Mouse (Mus musculus) G1E (cell line): ENCODE data around the gene Gm10643.

ENCODE experiments used
- CTCF ChIP-seq: IDR thresholded peaks from 2 replicates; pipeline ENCODE4 v1.5.1; 2012; ENCODE audit warnings: low read depth, low read length, inconsistent platforms, mixed read lengths
- GATA1 ChIP-seq: IDR thresholded peaks from 2 replicates; pipeline ENCODE4 v1.6.1; 2012; ENCODE audit warnings: borderline replicate concordance, low read length, inconsistent platforms, mixed read lengths
- POLR2AphosphoS5 ChIP-seq: IDR thresholded peaks from 2 replicates; pipeline ENCODE4 v1.6.1; 2012; ENCODE audit warnings: low read depth, low read length, inconsistent platforms; ENCODE audit not compliant: insufficient replicate concordance
- TAL1 ChIP-seq: conservative IDR thresholded peaks from 2 replicates; pipeline ENCODE4 v1.6.1; 2012; ENCODE audit warnings: low read depth, low read length, inconsistent platforms, mixed read lengths

DNA sequence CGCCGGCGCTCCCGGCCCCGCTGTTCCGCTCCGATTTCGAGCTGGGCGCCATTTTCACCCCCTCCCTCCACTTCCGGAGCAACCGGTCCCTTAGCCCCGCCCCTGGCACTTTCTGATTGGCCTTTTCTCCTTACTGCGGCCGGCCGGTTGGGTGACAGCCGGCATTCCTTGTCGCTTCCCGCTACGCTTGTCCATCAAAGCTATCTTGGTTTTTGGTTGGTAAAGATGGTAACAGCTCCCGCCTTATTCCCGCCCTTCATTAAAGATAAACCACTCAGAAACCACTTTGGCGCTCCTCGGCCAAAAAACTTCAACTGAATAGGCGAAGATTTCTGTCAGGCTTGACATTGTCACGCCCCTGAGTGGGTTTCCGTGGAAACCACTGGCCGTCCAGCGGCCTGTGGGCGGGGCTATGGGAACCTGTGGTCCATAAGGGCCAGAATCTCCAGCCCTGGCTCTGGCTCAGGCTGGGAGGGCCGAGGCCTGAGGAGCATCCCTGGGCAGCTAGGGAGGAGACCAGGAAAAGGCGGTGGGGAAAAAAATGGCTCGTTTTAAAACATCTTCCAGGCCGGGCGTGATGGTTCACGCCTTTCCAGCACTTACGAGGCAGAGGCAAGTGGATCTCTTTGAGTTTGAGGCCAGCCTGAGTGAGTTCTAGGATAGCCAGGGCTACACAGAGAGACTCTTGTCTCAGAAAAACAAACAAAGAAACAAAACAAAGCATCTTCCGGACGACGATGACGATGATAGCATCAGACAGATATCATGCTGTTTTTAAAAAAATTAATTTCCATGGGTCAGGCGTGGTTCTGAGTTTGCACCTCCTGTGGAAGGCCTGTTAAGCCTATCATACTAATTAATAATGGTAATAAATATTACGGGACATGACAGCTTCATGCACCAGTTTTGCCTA, 40.0 kb upstream of the Gm10643 start, which contains the start of gene Dcaf15:
- TF ChIP-seq TAL1, result no peak
- no peak for TF ChIP-seq GATA1
- no peak for TF ChIP-seq CTCF
- no peak for TF ChIP-seq POLR2AphosphoS5
